Mouse (Mus musculus) stomach, postnatal 0 days (tissue): Measurements from ENCODE around the gene Abcc9. TPM values are rescaled to one million over a fixed set of nuclear protein-coding genes. Genes with fewer than 3 reads are reported as not detected.

Source experiments
- ATAC-seq: fragments of 200-750 bp; cut with Nextera tagmentation; 2 replicates; pipeline ENCODE4 v1.8.0; 2017; ENCODE audit not compliant: low FRiP score, low TSS enrichment
- DNase-seq: peaks from one replicate; pipeline ENCODE4 v3.0.0-alpha.2; 2016; ENCODE audit warnings: low spot score
- H3K27ac ChIP-seq: fragments of 300-500 bp; sonication (generic); replicated peaks from 2 replicates; pipeline ENCODE4 v1.5.1; 2014; ENCODE audit warnings: mild to moderate bottlenecking, control low read depth
- H3K27me3 ChIP-seq: fragments of 300-500 bp; sonication (generic); 2 replicates; pipeline ENCODE4 v1.6.1; 2014; ENCODE audit warnings: low read length; ENCODE audit not compliant: control insufficient read depth, insufficient read depth
- H3K36me3 ChIP-seq: fragments of 300-500 bp; sonication (generic); 2 replicates; pipeline ENCODE4 v1.6.1; 2014; ENCODE audit warnings: low read length, mixed read lengths; ENCODE audit not compliant: control insufficient read depth, insufficient read depth
- H3K4me1 ChIP-seq: fragments of 300-500 bp; sonication (generic); replicated peaks from 2 replicates; pipeline ENCODE4 v1.6.1; 2014; ENCODE audit warnings: antibody characterized with exemption; ENCODE audit not compliant: control insufficient read depth, insufficient read depth
- H3K4me2 ChIP-seq: fragments of 300-500 bp; sonication (generic); replicated peaks from 2 replicates; pipeline ENCODE4 v1.6.1; 2014; ENCODE audit warnings: low read depth, mild to moderate bottlenecking, control low read depth, moderate library complexity
- H3K4me3 ChIP-seq: fragments of 300-500 bp; sonication (generic); 2 replicates; pipeline ENCODE4 v1.5.1; 2014; ENCODE audit warnings: low read depth, low read length, control low read depth
- H3K9ac ChIP-seq: fragments of 300-500 bp; sonication (generic); 2 replicates; pipeline ENCODE4 v1.6.1; 2014; ENCODE audit warnings: mild to moderate bottlenecking, low read length, control low read depth, mixed read lengths
- H3K9me3 ChIP-seq: fragments of 300-500 bp; sonication (generic); 2 replicates; pipeline ENCODE4 v1.6.1; 2016; ENCODE audit warnings: low read length; ENCODE audit not compliant: control insufficient read depth
- CTCF ChIP-seq: IDR thresholded peaks from 2 replicates; pipeline ENCODE4 v1.5.1; 2016; ENCODE audit warnings: antibody characterized with exemption, low read depth, mild to moderate bottlenecking, moderate library complexity
- EP300 ChIP-seq: optimal IDR thresholded peaks from 2 replicates; pipeline ENCODE3; 2016; ENCODE audit warnings: antibody characterized with exemption
- WGBS: fragments of 180-500 bp; shearing (Covaris S2); extraction: QIAGEN DNeasy Blood & Tissue Kit; methylation state at CpG from one replicate; pipeline ENCODE4 v1.1.7; 2014; 5-methylcytosine and 5-hydroxymethylcytosine counted together
- polyA plus RNA-seq: library from polyadenylated mRNA; unstranded; fragments of >200 nt; fragmentation: Nextera tagmentation; extraction: Ambion mirVana; gene quantifications from 2 replicates; pipeline ENCODE4 v1.2.1, GENCODE M21; 2015

The Abcc9 gene
- polyA plus RNA-seq: 4.6 and 5.8 TPM in 2 replicates

DNA sequence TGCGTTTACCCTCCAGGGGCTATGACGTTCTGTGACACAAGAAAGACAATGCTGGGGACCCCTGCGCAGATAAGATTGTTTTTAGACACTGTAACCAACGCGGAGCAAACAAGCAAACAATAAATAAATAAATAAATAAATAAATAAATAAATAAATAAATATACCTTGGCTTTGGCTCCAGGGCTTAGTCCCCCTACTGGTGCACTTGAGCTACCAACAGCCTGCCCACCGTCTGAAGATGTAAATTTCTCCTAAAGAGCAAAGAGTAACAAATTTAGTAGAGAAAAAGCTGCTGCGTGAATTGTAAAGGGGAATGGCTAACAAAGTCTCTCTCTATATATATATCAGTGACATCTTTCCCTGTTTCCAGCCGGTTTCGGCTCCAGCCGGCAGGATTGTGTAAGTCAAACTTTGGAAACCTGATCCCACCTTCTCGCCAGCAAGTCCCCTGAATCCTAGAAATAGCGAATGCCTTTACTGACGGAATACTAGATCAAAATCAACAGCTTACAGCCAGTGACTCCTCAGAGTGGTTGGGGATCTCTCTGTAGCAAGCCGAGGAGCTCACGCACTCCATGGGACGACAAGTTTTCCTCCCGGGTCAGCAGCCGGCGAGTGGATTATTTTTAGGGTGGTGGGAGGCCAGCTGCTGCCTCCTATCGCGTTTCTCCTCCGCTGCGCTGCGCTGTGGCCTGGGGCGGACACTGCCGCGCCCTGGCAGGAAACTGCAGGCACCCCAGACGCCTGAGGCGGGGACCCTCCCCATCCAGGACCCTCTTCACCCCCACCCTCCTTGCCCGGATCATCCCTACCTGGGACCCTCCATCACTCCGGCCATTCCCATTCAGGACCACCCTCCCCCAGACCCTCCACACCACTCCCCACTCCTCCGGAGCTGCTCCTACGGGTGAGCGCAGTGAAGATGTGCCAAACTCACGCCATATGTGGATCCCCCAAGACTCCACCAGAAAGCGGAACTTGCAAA is at the start of gene Abcc9:
Gene Abcc9, minus strand, starts transcription at position 664 of the 986 bp plus-strand sequence.
- peak; percentile 26 for DNase-seq
- peak within 1 kb of the TSS; percentile 83 for H3K27ac ChIP-seq
- WGBS: 8% methylated on average over 36 of the region's 36 CpGs
- no peaks in the 10 kb centered on the region for H3K27me3 ChIP-seq
- H3K36me3 ChIP-seq: no peaks in the 10 kb centered on the region
- no peaks in the 10 kb centered on the region for H3K9me3 ChIP-seq
- H3K4me2 ChIP-seq: peak within 1 kb of the TSS; percentile 60
- no peaks in the 10 kb centered on the region for H3K4me1 ChIP-seq
- peak within 1 kb of the TSS; percentile 56 for H3K9ac ChIP-seq
- peak; percentile 51; the same call in 1 of the 2 replicates for ATAC-seq
- TF ChIP-seq EP300: no peak
- TF ChIP-seq CTCF: peak; percentile 50
- peak within 1 kb of the TSS; percentile 41 for H3K4me3 ChIP-seq

DNA sequence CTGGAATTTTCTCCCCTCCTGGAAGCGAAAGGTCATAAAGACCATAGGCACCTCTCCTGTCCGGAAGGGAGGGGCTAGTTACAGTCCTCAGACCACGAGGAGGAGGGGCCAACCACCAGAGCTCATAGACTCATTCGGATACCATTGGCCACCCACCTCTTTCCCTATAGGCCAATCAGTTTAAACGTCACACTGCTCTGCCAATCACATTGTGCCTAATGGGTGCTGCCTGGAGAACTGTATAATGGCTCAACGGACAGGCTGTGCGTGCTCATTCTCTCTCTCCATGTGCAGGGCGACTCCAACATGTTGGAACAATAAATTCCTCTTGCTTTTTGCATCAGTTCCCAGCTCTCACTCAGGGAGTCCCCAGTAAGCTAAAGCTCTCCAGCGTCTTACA is 49.2 kb upstream of the Abcc9 start:
- ATAC-seq (no peak), DNase-seq (no peak)
- TF ChIP-seq EP300: no peak
- 61% methylated on average over 9 of the region's 9 CpGs for WGBS
- Histone ChIP-seq H3K4me3 (no peak overlapping the region), H3K4me1 (no peaks in the 10 kb centered on the region), H3K27me3 (no peaks in the 10 kb centered on the region), H3K9me3 (no peaks in the 10 kb centered on the region), H3K36me3 (no peaks in the 10 kb centered on the region), H3K27ac (no peak overlapping the region), H3K4me2 (no peak overlapping the region), H3K9ac (no peak overlapping the region)

DNA sequence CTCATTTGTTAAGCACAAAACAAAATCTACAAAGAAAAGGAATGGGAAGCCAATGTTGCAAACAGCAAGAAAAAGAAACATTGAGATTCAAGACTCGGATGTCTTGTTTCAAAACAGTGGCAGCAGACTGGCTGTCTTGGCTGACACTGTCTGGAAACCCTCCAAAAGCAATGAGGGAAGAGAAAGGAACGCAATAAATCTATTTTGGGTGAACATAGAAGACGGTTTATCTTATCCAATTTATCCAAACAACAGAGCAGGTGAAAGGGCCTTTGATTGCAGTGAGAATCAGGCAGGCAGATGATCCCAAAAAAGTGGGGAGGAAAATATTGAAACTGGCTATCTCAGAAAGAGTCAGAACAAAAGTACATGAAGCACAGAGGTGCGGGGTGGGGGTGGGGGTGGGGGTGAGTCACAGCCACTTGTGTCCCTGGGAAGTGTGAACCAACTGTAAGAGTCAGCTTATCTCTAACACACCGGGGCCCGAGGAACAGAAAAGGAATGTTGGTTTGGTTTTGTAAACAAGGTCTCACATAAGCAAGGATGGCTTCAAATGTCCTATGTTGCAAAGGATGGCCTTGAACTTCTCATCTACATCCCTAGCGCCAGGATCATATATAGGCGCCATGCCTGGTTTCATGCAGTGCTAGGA is 46.1 kb upstream of the Abcc9 start:
- no peak for ATAC-seq
- H3K27ac ChIP-seq: no peak overlapping the region
- WGBS: 37% methylated on average over 8 of the region's 8 CpGs

DNA sequence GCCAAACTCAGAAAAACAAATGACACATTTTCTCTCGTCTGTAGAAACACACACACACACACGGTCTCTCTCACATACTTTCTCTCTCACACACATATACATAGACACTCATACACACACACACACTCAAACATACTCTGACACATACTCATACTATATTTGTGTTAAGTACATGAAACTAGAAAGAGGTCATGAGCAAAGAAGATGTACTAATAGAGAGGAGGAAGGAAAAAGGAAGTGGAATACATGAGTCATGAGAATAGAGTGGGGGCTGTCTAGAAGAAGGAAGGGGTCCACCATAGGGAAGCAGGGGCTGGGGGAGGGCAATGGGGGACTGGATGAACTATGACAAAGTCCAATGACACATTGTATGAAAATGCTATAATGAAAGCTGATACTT is 45.0 kb upstream of the Abcc9 start:
- peak overlapping the region; percentile 64 for H3K27ac ChIP-seq
- no peak overlapping the region for H3K9ac ChIP-seq

More for the DNA sequence above, 46.1 kb upstream of the Abcc9 start:
- no peak overlapping the region for H3K4me2 ChIP-seq
- no peaks in the 10 kb centered on the region for H3K9me3 ChIP-seq
- TF ChIP-seq CTCF: no peak
- no peak for TF ChIP-seq EP300
- no peak for DNase-seq
- no peak overlapping the region for H3K9ac ChIP-seq
- H3K27me3 ChIP-seq: no peaks in the 10 kb centered on the region
- H3K4me3 ChIP-seq: no peak overlapping the region
- H3K4me1 ChIP-seq: no peaks in the 10 kb centered on the region
- no peaks in the 10 kb centered on the region for H3K36me3 ChIP-seq

DNA sequence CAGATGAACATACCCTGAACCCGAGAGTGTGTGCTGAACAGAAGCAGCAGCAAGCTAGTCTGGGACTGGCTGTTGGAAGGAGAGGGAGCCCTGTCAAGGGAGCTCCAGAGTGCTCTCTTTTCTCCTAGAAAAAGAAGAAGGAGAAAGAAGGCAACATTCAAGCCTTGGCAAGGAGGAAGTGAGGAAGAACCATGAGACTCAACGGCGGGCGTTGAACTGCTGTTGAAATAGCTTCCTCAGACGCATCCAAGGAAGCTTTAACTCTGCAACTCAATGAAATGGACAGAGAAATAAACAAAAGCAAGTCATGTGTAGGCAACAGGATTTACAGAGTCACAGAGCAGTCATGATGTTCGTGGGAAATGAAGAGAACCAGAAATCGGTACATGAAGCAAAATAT is 44.6 kb upstream of the Abcc9 start:
- Histone ChIP-seq H3K27me3 (no peaks in the 10 kb centered on the region), H3K4me3 (no peak overlapping the region), H3K27ac (peak overlapping the region; percentile 64), H3K9ac (no peak overlapping the region), H3K9me3 (no peaks in the 10 kb centered on the region), H3K4me2 (peak overlapping the region; percentile 30), H3K36me3 (no peaks in the 10 kb centered on the region), H3K4me1 (no peaks in the 10 kb centered on the region)
- 28% methylated on average over 7 of the region's 7 CpGs for WGBS
- no peak for DNase-seq
- ATAC-seq: no peak
- TF ChIP-seq EP300: no peak
- TF ChIP-seq CTCF: no peak

More for the DNA sequence above, 45.0 kb upstream of the Abcc9 start:
- Histone ChIP-seq H3K4me1 (no peaks in the 10 kb centered on the region), H3K4me2 (peak overlapping the region; percentile 30; the same call in 1 of the 2 replicates), H3K4me3 (no peak overlapping the region), H3K9me3 (no peaks in the 10 kb centered on the region), H3K27me3 (no peaks in the 10 kb centered on the region), H3K36me3 (no peaks in the 10 kb centered on the region)
- ATAC-seq (peak; percentile 51; the same call in 1 of the 2 replicates), DNase-seq (no peak)
- TF ChIP-seq EP300: no peak
- TF ChIP-seq CTCF: no peak
- 37% methylated on average over 2 of the region's 2 CpGs for WGBS

DNA sequence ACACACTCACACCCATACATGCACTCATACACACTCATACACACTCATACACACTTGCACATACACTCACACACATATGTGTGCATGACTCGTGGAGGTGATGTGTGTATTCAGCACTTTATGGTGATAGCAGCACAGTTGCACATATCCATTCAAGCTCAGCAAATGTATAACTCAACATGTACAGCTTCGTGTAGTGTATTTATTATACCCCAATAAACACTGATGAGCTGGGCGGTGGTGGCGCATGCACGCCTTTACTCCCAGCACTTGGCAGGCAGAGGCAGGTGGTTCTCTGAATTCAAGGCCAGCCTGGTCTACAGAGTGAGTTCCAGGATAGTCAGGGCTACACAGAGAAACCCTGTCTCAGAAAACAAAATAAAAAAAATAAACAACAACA is 43.4 kb upstream of the Abcc9 start:
- DNase-seq: no peak
- Histone ChIP-seq H3K4me3 (no peak overlapping the region), H3K36me3 (no peaks in the 10 kb centered on the region), H3K4me2 (no peak overlapping the region), H3K27ac (no peak overlapping the region), H3K27me3 (no peaks in the 10 kb centered on the region), H3K4me1 (no peaks in the 10 kb centered on the region), H3K9me3 (no peaks in the 10 kb centered on the region), H3K9ac (no peak overlapping the region)
- WGBS: 86% methylated on average over 5 of the region's 5 CpGs
- no peak for TF ChIP-seq CTCF
- TF ChIP-seq EP300: no peak
- ATAC-seq: no peak
